Mouse (Mus musculus) C2C12 (cell line): ENCODE data around the gene Krtap1-3. TPM values are rescaled to one million over a fixed set of nuclear protein-coding genes. Genes with fewer than 3 reads are reported as not detected.
"Not testable (repeated sequence)": the region's sequence is repeated elsewhere in the genome, so short reads cannot be mapped to it uniquely, and the experiment has no call there.

ENCODE experiments used
- H3K27me3 ChIP-seq: one replicate; pipeline ENCODE4 v1.6.1; 2011; ENCODE audit not compliant: control insufficient read depth, insufficient read depth, insufficient read length
- H3K36me3 ChIP-seq: one replicate; pipeline ENCODE4 v1.6.1; 2011; ENCODE audit not compliant: control insufficient read depth, insufficient read depth
- H3K4me3 ChIP-seq: one replicate; pipeline ENCODE4 v1.5.1; 2011; ENCODE audit warnings: mild to moderate bottlenecking, control low read depth; ENCODE audit not compliant: poor library complexity, insufficient read depth, severe bottlenecking
- H3K79me2 ChIP-seq: one replicate; pipeline ENCODE4 v1.6.1; 2011; ENCODE audit not compliant: control insufficient read depth, insufficient read depth
- H3K79me3 ChIP-seq: one replicate; pipeline ENCODE4 v1.6.1; 2011; ENCODE audit warnings: low read depth, control low read depth
- H3ac ChIP-seq: one replicate; pipeline ENCODE3; 2011; ENCODE audit warnings: low read depth; ENCODE audit not compliant: control insufficient read depth, insufficient read length
- CEBPB ChIP-seq: IDR thresholded peaks from one replicate; pipeline ENCODE4 v1.6.1; 2011; ENCODE audit warnings: low read depth, mild to moderate bottlenecking, control low read depth, moderate library complexity
- CTCF ChIP-seq: IDR thresholded peaks from one replicate; pipeline ENCODE4 v1.5.1; 2011; ENCODE audit not compliant: control insufficient read depth, insufficient read depth, insufficient read length
- FOSL1 ChIP-seq: IDR thresholded peaks from one replicate; pipeline ENCODE4 v1.8.0; 2011; ENCODE audit warnings: mild to moderate bottlenecking, low read length; ENCODE audit not compliant: poor library complexity, insufficient read depth, severe bottlenecking
- MAX ChIP-seq: IDR thresholded peaks from one replicate; pipeline ENCODE4 v1.6.1; 2011; ENCODE audit warnings: mild to moderate bottlenecking, control low read depth
- MYOD1 ChIP-seq: IDR thresholded peaks from one replicate; pipeline ENCODE4 v1.6.1; 2011; ENCODE audit warnings: low read depth; ENCODE audit not compliant: control insufficient read depth, insufficient read length
- MYOG ChIP-seq: IDR thresholded peaks from one replicate; pipeline ENCODE4 v1.6.1; 2011; ENCODE audit not compliant: control insufficient read depth, insufficient read length; ENCODE audit errors: extremely low read depth
- USF1 ChIP-seq: IDR thresholded peaks from one replicate; pipeline ENCODE4 v1.6.1; 2011; ENCODE audit warnings: low read depth, mild to moderate bottlenecking, control low read depth, moderate library complexity
- polyA plus RNA-seq: library from polyadenylated mRNA; unstranded; fragments of >200 nt; fragmentation: generic; extraction: Trizol; gene quantifications from one replicate; pipeline ENCODE4 v1.2.1, GENCODE M21; 2012; ENCODE audit warnings: missing spikeins

The Krtap1-3 gene
- polyA plus RNA-seq, 1 experiment: not detected

- TF ChIP-seq USF1 (no peak), CTCF (no peak), CEBPB (no peak), MYOG (no peak), MAX (no peak), FOSL1 (no peak), MYOD1 (no peak)
- H3ac ChIP-seq: no peak within 1 kb of the TSS
- no peaks in the 10 kb centered on the region for H3K79me2 ChIP-seq
- H3K36me3 ChIP-seq: no peaks in the 10 kb centered on the region
- no peaks in the 10 kb centered on the region for H3K79me3 ChIP-seq
- H3K27me3 ChIP-seq: no peaks in the 10 kb centered on the region
- no peak within 1 kb of the TSS for H3K4me3 ChIP-seq
Observed at GRCm38 (mm10) chr11:99628138-99628537, 37.0 kb upstream of the Krtap1-3 start, which contains the start of gene Krtap4-1. TSS of gene Krtap4-1 (minus strand) at chr11:99628238.

GRCm38 (mm10) chr11:99620335-99620734 is 29.2 kb upstream of the Krtap1-3 start, which contains the start of gene Gm11562:
TSS of gene Gm11562 (minus strand) at chr11:99620435.
- Histone ChIP-seq H3K79me2 (no peaks in the 10 kb centered on the region), H3K27me3 (no peaks in the 10 kb centered on the region), H3K4me3 (no peak within 1 kb of the TSS), H3K79me3 (no peaks in the 10 kb centered on the region), H3ac (no peak within 1 kb of the TSS), H3K36me3 (no peaks in the 10 kb centered on the region)
- TF ChIP-seq USF1 (no peak), MYOD1 (no peak), CEBPB (no peak), MAX (no peak), MYOG (no peak), CTCF (no peak), FOSL1 (no peak)

DNA sequence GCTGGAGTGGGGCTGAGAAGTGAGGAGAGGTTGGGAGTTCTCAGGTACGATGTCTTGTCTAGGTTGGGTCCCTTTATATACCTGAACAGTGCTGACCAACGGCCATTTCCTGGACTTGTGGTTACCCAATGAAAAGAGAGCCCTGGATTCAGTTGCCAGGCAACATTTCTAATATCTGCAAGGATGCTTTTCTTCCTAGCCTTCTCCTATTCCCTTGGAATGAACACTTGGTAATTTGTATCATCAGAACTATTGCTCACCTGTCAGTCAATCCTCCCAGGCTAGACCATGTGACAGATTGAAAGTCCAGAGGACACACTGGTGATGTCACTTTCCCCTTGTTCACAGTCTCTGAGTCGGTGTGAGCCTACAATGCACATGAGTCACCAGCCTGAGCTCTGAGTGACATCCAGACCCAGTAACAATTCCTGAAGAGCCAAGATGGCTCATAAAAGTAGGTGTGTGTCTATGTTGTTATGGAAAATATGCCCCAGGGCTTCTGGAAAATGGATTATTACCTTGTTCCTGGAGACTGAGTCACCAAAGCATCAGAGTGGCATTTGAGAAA is 23.7 kb upstream of the Krtap1-3 start, which contains the start of gene Krtap2-4:
Krtap2-4 (minus strand) TSS at position 51 of the 568 bp plus-strand sequence.
- no peaks in the 10 kb centered on the region for H3K79me2 ChIP-seq

DNA sequence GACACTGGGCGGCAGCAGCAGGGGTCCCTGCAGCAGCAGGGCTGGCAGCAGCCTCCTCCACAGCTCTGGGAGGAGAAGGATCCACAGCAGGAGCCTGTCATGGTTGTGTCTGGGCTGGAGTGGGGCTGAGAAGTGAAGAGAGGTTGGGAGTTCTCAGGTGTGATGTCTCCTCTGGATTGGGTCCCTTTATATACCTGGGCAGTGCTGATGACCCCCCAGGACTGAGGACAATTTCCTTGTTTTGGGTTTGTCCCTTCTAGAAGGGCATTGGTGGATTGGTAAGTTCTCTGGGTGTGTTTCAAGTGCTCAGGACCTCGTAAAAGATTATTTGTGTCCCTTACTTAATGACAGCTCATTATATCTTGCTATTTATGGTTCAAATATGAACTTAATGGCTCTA is 18.9 kb upstream of the Krtap1-3 start, which contains the start of gene Gm11937:
Gm11937 (minus strand) TSS at position 101 of the 400 bp plus-strand sequence.
- H3K79me2 ChIP-seq, H3ac ChIP-seq, H3K79me3 ChIP-seq, H3K4me3 ChIP-seq, H3K36me3 ChIP-seq, H3K27me3 ChIP-seq: not testable (repeated sequence)

More for the DNA sequence above, 23.7 kb upstream of the Krtap1-3 start, which contains the start of gene Krtap2-4:
- H3K27me3 ChIP-seq: no peaks in the 10 kb centered on the region
- H3K4me3 ChIP-seq: no peak within 1 kb of the TSS
- no peak within 1 kb of the TSS for H3ac ChIP-seq
- no peaks in the 10 kb centered on the region for H3K36me3 ChIP-seq
- H3K79me3 ChIP-seq: no peaks in the 10 kb centered on the region
- TF ChIP-seq FOSL1 (no peak), CEBPB (no peak)

DNA sequence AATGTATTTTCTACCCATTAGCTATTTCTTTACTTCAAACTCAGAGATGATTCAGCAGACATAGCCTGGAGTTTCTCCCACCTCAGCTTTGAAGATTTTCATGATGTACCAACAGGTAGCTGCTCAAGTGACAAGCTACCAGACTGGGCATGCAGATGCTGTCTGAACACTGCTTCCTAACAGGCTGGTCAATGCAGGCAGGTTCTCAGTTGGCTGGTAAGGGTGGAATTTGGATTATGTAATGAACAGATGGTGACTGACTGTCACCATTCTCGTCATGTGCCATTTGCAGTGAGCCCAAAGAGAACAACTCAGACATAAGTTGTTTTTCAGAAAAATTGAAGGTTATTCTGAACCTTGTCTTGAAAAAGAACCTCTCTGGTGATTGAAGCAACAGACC is 18.0 kb upstream of the Krtap1-3 start:
- Histone ChIP-seq H3K27me3 (no peaks in the 10 kb centered on the region), H3ac (no peak overlapping the region), H3K4me3 (no peak overlapping the region), H3K36me3 (no peaks in the 10 kb centered on the region), H3K79me2 (no peaks in the 10 kb centered on the region), H3K79me3 (no peaks in the 10 kb centered on the region)
- no peak for TF ChIP-seq CTCF

DNA sequence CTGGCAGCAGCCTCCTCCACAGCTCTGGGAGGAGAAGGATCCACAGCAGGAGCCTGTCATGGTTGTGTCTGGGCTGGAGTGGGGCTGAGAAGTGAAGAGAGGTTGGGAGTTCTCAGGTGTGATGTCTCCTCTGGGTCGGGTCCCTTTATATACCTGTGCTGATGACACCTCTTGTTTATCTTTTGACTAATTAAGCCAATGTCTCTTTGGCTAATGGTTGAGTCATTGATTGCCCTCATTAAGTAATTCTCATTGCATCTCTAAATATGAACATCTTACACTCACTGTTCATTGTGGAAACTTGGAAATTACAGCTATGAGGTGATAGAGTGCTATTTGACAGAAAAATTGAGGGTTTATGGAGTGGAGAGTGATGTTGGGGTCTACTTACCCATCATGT is 12.1 kb upstream of the Krtap1-3 start, which contains the start of gene Gm11938:
Gm11938 (minus strand) TSS at position 101 of the 400 bp plus-strand sequence.
- not testable (repeated sequence) for H3ac ChIP-seq, H3K79me2 ChIP-seq, H3K27me3 ChIP-seq, H3K79me3 ChIP-seq, H3K36me3 ChIP-seq, H3K4me3 ChIP-seq

DNA sequence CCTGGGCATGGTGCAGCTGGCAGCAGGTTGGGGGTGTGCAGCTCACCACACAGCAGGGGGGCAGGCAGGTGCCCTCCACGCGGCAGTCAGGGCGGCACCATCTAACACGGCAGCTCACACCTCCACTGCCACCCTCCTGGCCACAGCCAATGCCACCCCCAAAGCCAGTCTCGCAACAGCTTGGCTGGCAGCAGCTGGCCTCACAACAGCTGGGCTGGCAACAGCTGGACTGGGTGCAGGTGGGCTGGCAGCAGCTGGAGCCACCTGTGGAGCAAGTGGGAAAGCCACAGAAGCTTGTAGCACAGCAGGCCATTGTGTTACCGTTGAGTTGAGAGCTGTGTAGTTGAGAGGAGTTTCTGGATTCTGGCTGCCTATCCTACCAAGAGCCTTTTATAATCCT is 6.6 kb upstream of the Krtap1-3 start, which contains the start of gene Krtap9-3:
Krtap9-3 (minus strand) TSS at position 364 of the 400 bp plus-strand sequence.
- H3K79me2 ChIP-seq, H3K4me3 ChIP-seq, H3ac ChIP-seq, H3K36me3 ChIP-seq, H3K27me3 ChIP-seq, H3K79me3 ChIP-seq: not testable (repeated sequence)
- TF ChIP-seq MYOD1: peak; percentile 88
